Mouse (Mus musculus) naive thymus-derived CD4-positive, alpha-beta T cell, adult 2 months (primary cell): Measurements from ENCODE around the gene Oxtr.

ENCODE experiments used
- DNase-seq: peaks from one replicate; pipeline ENCODE4 v3.0.0-alpha.2; 2011; ENCODE audit warnings: low read depth

Gene Oxtr

GRCm38 (mm10) chr6:112488821-112489180, 942 bp downstream of the Oxtr start:
- DNase-seq = no peak

GRCm38 (mm10) chr6:112487993-112488392, 1.8 kb downstream of the Oxtr start:
- DNase-seq = no peak

GRCm38 (mm10) chr6:112484316-112484715, 5.4 kb downstream of the Oxtr start:
- DNase-seq = no peak

- DNase-seq = no peak
Measured at GRCm38 (mm10) chr6:112479861-112480260, 9.9 kb downstream of the Oxtr start.

GRCm38 (mm10) chr6:112471644-112472043, 18.1 kb downstream of the Oxtr start:
- no peak for DNase-seq

- no peak for DNase-seq
Measured at GRCm38 (mm10) chr6:112466001-112466400, 23.7 kb downstream of the Oxtr start.

DNA sequence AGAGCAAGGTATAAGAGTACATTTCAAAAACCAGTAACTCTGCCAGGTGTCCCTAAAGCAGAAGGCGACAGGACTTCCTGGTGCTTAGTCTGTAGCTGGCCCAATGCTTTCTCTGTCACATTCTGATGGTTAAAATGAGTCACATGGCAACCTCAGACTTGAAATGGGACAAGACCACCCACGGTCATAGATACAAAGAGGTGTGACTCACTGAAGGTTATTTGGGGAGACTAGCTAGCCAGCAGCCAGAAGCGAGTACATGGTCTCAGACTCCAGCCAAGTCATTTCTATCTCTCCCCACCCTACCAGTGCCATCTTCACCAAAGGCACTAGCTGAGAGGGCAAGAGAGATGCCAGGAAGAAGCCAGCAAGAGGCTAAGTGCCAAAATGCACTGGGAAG, 24.3 kb downstream of the Oxtr start:
- DNase-seq = no peak

GRCm38 (mm10) chr6:112463331-112463730, 26.4 kb downstream of the Oxtr start:
- DNase-seq = no peak

DNA sequence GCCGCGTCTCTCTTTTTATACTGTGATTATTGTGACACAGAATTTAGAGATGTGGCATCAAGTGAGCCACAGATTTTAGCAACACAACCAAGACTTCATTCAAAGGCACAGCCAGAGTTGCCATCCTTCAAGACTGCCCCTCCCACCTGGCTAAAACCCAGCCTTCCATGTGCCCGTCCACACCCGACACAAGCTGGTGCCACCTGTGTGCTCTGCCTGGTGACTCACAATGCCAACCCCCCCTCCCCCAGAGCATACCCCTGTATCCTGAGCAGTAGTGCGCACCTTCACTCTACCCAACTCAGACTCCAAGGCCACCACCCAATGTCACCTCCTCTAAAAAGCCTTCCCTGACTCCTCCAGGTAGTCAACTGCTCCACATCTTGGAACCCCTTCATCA, 28.3 kb downstream of the Oxtr start:
- DNase-seq = no peak

GRCm38 (mm10) chr6:112459341-112459749, 30.4 kb downstream of the Oxtr start, which contains the start of gene Cav3:
Cav3 (plus strand) TSS chr6:112459505.
- DNase-seq = no peak

DNA sequence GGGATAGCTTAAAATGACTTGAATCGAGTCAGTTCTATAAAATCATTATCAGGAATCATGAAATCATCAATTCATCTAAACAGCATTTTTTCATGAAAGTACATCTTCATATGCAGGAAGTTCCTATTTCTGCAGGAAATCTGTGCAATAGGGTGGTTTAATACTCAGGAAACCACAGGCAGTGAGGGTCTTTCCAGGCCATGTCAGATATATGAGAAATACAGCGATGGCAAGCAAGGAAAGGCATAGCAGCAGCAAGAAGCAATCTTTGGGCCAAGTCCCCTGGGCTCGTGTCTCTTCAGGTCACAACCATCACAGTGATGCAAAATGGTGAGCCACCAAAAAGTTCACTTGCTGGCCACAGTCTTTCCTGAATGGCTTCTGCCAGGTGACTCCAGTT, 44.1 kb downstream of the Oxtr start:
- DNase-seq = no peak

DNA sequence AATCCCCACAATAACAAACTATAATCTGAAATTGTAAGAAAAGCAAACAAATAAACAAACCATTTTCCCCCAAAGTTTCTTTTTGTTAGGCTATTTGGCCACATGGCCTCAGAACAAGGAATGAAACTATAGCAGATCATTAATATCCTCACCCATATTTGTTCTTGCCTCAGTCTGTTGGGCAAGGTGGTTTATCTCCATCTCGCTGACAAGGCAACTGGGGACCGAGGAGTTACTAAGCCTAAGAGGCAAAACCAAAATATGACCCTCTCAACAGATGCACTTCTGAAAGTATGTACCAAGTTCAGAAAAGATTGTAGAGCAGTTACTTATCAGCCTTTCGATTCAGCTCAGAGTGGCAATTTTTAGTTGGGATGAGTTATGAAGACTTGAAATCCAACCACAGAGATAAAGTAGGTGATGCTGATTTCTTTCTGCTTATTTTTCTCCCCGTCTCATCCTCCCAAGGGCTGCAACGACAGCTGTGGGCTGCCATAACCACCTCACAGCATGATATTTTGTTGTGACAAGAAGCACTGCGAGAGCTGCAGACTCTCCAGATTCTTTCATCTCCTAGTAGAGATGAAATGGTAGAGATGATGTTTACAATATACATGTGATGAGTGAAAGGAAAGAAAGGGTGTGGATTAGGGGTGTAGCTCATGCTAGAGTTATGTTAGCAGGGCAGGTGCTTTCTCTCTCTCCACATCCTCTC, 63.6 kb downstream of the Oxtr start:
- no peak for DNase-seq

- no peak for DNase-seq
Measured at GRCm38 (mm10) chr6:112423746-112424501, 65.8 kb downstream of the Oxtr start.
